Mouse (Mus musculus) lung, postnatal 0 days (tissue): Measurements from ENCODE around the gene Lrrc75a. TPM values are rescaled to one million over a fixed set of nuclear protein-coding genes. Genes with fewer than 3 reads are reported as not detected.

ENCODE experiments used
- ATAC-seq: fragments of 200-750 bp; cut with Nextera tagmentation; 2 replicates; pipeline ENCODE4 v1.8.0; 2017; ENCODE audit warnings: moderate library complexity
- DNase-seq: peaks from one replicate; pipeline ENCODE4 v3.0.0-alpha.2; 2016; ENCODE audit warnings: low spot score
- H3K27ac ChIP-seq: fragments of 300-500 bp; sonication (generic); 2 replicates; pipeline ENCODE4 v1.5.1; 2014; ENCODE audit warnings: antibody characterized with exemption, mild to moderate bottlenecking, low read length, mixed read lengths
- H3K27me3 ChIP-seq: fragments of 300-500 bp; sonication (generic); replicated peaks from 2 replicates; pipeline ENCODE4 v1.6.1; 2014; ENCODE audit warnings: low read length, mixed read lengths; ENCODE audit not compliant: insufficient read depth
- H3K36me3 ChIP-seq: fragments of 300-500 bp; sonication (generic); 2 replicates; pipeline ENCODE4 v1.6.1; 2014; ENCODE audit warnings: low read length, mixed read lengths; ENCODE audit not compliant: insufficient read depth
- H3K4me1 ChIP-seq: fragments of 300-500 bp; sonication (generic); 2 replicates; pipeline ENCODE4 v1.6.1; 2014; ENCODE audit warnings: antibody characterized with exemption, low read depth, low read length, mixed read lengths; ENCODE audit not compliant: insufficient read depth
- H3K4me2 ChIP-seq: fragments of 300-500 bp; sonication (generic); replicated peaks from 2 replicates; pipeline ENCODE4 v1.6.1; 2014; ENCODE audit warnings: low read depth, mild to moderate bottlenecking, low read length, moderate library complexity, mixed read lengths
- H3K4me3 ChIP-seq: fragments of 300-500 bp; sonication (generic); 2 replicates; pipeline ENCODE4 v1.5.1; 2014; ENCODE audit warnings: low read depth, low read length
- H3K9ac ChIP-seq: fragments of 300-500 bp; sonication (generic); replicated peaks from 2 replicates; pipeline ENCODE4 v1.6.1; 2014; ENCODE audit warnings: low read depth, mild to moderate bottlenecking
- H3K9me3 ChIP-seq: fragments of 300-500 bp; sonication (generic); 2 replicates; pipeline ENCODE4 v1.6.1; 2016; ENCODE audit warnings: low read length, mixed read lengths
- CTCF ChIP-seq: IDR thresholded peaks from 2 replicates; pipeline ENCODE4 v1.5.1; 2016; ENCODE audit warnings: antibody characterized with exemption, mild to moderate bottlenecking
- EP300 ChIP-seq: IDR thresholded peaks from 2 replicates; pipeline ENCODE4 v1.6.1; 2016; ENCODE audit warnings: antibody characterized with exemption, mild to moderate bottlenecking, control low read depth
- WGBS: fragments of 180-500 bp; shearing (Covaris S2); extraction: QIAGEN DNeasy Blood & Tissue Kit; methylation state at CpG from one replicate; pipeline ENCODE4 v1.1.7; 2014; 5-methylcytosine and 5-hydroxymethylcytosine counted together
- polyA plus RNA-seq: library from polyadenylated mRNA; unstranded; fragments of >200 nt; fragmentation: Nextera tagmentation; extraction: Ambion mirVana; gene quantifications from 2 replicates; pipeline ENCODE4 v1.2.1, GENCODE M21; 2015

Gene Lrrc75a
- polyA plus RNA-seq, 1 experiment from 2014 or later, result 15.0 TPM

DNA sequence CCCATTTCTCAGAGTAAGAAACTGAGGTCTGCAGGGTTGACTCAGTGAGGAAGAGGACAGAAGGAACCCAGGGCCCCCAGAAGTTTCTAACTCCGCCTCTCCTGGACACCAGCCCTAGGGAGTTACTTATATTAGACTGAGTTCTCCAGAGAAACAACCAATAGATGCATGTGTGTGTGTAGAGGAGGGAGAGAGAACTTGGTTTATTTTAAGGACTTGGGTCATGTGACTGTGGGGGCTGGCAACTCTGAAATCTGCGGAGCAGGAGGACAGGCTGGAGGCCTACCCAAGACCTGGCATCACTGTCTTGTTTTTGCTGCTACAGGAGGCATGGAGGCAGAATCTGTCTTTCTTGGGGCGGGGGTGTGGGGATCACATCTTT, 11.5 kb downstream of the Lrrc75a start:
- H3K27me3 ChIP-seq, result no peaks in the 10 kb centered on the region
- H3K4me2 ChIP-seq, result no peak overlapping the region
- H3K27ac ChIP-seq, result 0 out of 2 replicates have a peak overlapping the region, but pooled peaks have one; percentile 57
- peaks cover 5% of the 10 kb centered on the region; the same call in 1 of the 2 replicates for H3K4me1 ChIP-seq
- no peaks in the 10 kb centered on the region for H3K36me3 ChIP-seq
- H3K4me3 ChIP-seq, result no peak overlapping the region
- no peak for TF ChIP-seq CTCF
- TF ChIP-seq EP300, result no peak
- WGBS, result 69% methylated on average over 3 of the region's 3 CpGs
- ATAC-seq, result peak; percentile 55
- H3K9ac ChIP-seq, result no peak overlapping the region
- no peaks in the 10 kb centered on the region for H3K9me3 ChIP-seq
- DNase-seq, result peak; percentile 49

DNA sequence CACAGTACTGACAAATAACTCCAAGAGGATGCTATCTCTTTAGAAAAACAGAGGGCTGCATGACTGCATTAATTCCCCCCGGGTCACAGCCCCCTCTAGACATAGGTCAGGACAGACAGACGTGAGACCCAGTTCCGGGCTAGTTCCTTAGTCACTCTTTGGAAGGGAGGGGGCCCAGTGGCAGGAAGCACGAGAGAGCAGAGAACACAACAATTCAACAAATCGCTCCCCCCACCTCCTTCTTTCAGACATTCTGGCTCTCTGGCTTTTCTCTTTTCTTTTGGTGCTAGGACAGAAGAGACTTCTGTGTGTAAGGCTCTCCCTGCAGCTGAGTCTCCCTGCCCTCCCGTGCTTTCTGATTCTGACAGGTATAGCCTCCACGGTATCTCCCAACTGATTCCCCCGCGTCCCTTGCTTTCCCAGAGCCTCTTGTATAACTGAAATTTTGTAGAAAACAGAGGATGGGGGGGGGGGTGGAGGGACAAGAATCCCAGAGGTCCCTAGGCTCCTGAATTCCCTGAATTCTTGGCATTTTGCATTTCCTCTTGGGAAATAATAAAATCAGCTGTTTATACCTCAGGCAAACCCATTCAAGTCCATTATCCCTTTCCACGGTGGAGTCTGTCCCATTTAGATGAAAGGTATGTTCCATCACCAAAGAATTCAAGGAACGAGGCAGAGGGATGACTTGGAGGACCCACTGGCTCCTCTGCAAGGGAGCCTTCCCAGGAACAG, 12.1 kb downstream of the Lrrc75a start:
- no peaks in the 10 kb centered on the region for H3K27me3 ChIP-seq
- ATAC-seq (no peak; the same call in 1 of the 2 replicates), DNase-seq (no peak)
- TF ChIP-seq EP300 (no peak), CTCF (no peak)
- peak overlapping the region; percentile 57; the same call in 1 of the 2 replicates for H3K27ac ChIP-seq
- H3K4me2 ChIP-seq, result no peak overlapping the region
- 53% methylated on average over 11 of the region's 11 CpGs for WGBS
- no peaks in the 10 kb centered on the region for H3K36me3 ChIP-seq
- no peak overlapping the region for H3K4me3 ChIP-seq
- no peaks in the 10 kb centered on the region for H3K9me3 ChIP-seq
- peaks cover 3% of the 10 kb centered on the region; the same call in 1 of the 2 replicates for H3K4me1 ChIP-seq
- no peak overlapping the region for H3K9ac ChIP-seq

DNA sequence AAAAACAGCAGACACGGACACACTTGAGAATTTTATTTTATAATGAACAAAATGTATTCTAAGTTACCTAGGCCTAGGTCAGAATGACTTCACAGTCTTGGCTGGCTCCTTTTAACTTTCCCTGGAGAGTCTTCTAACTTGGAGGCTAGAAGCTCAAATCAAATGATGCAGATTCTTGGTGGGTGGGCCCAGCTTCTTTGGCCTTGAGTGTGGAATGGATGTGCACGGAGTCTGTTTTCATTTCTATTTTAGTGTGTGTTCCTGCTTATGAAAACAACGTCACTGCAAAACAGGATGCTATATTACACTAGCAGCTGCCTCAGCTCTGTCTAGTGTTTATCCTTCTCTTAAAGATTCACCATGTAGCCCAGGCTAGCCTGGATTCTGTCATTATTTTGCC, 12.9 kb downstream of the Lrrc75a start:
- WGBS, result 51% methylated on average over 3 of the region's 3 CpGs
- H3K36me3 ChIP-seq, result no peaks in the 10 kb centered on the region
- no peak overlapping the region for H3K27ac ChIP-seq
- H3K27me3 ChIP-seq, result no peaks in the 10 kb centered on the region
- TF ChIP-seq CTCF (no peak), EP300 (no peak)
- H3K9ac ChIP-seq, result no peak overlapping the region
- no peak; the same call in 1 of the 2 replicates for ATAC-seq
- DNase-seq, result peak; percentile 40
- no peak overlapping the region for H3K4me2 ChIP-seq
- no peak overlapping the region for H3K4me3 ChIP-seq
- H3K9me3 ChIP-seq, result no peaks in the 10 kb centered on the region
- peaks cover 7% of the 10 kb centered on the region for H3K4me1 ChIP-seq

DNA sequence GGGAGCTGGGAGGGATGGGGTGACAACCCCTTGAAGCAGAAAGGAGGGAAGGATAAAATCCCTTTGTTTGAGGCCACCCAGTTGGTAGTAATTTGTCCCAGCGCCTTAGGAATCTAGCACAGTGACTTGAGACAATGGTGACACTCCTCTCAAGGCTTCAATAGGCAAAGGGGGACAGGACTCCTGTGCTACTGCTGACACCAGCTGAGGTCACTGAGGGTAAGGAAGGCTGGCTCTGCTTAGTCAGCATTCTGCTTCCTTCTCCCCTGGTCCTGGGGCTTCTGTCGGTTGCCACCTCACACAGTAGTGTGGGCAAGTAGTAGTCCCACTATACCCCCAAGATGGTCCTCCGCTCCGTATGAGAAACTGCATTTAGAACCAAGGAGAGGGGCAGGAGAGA, 17.2 kb downstream of the Lrrc75a start:
- 57% methylated on average over 4 of the region's 4 CpGs for WGBS
- TF ChIP-seq EP300 (no peak), CTCF (no peak)
- DNase-seq (no peak), ATAC-seq (no peak)
- Histone ChIP-seq H3K4me1 (peaks cover 12% of the 10 kb centered on the region; the same call in 1 of the 2 replicates), H3K27me3 (no peaks in the 10 kb centered on the region), H3K4me2 (no peak overlapping the region), H3K9me3 (no peaks in the 10 kb centered on the region), H3K27ac (no peak overlapping the region), H3K36me3 (no peaks in the 10 kb centered on the region), H3K9ac (no peak overlapping the region), H3K4me3 (no peak overlapping the region)

DNA sequence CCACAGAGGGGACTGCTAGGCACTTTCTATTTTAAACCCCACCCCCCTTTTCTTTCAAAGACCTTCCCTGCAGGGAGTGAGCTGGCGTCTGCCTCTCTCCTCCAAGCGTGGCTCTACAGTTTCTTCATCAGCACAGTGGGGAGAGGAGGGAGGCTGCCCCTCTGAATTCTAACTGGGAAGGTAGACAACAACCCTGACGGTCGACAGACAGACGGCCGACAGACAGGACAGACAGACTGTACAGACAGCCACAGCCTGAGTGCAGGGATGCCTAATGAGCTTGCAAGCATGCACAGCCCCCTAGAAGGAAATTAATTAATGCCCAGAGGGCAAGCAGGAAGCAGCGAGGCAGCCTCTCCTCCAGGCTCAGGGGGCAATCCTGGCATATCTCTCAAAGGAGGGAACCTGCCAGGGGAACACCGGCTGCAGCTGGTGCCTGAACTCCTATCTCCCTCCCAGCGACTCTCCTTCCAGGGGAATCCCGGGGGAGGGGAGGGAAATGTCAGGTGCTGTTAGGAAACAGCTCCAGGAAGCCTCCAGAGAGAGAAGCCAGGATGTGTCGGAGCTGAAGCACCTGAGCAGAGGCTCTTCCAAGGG, 18.0 kb downstream of the Lrrc75a start:
- H3K9me3 ChIP-seq, result no peaks in the 10 kb centered on the region
- 12% methylated on average over 11 of the region's 11 CpGs for WGBS
- no peak overlapping the region for H3K4me2 ChIP-seq
- no peak overlapping the region for H3K9ac ChIP-seq
- H3K27ac ChIP-seq, result no peak overlapping the region
- TF ChIP-seq CTCF, result no peak
- no peak for TF ChIP-seq EP300
- no peaks in the 10 kb centered on the region for H3K27me3 ChIP-seq
- ATAC-seq (no peak), DNase-seq (no peak)
- H3K4me3 ChIP-seq, result no peak overlapping the region
- H3K36me3 ChIP-seq, result no peaks in the 10 kb centered on the region
- peaks cover 12% of the 10 kb centered on the region; the same call in 1 of the 2 replicates for H3K4me1 ChIP-seq

DNA sequence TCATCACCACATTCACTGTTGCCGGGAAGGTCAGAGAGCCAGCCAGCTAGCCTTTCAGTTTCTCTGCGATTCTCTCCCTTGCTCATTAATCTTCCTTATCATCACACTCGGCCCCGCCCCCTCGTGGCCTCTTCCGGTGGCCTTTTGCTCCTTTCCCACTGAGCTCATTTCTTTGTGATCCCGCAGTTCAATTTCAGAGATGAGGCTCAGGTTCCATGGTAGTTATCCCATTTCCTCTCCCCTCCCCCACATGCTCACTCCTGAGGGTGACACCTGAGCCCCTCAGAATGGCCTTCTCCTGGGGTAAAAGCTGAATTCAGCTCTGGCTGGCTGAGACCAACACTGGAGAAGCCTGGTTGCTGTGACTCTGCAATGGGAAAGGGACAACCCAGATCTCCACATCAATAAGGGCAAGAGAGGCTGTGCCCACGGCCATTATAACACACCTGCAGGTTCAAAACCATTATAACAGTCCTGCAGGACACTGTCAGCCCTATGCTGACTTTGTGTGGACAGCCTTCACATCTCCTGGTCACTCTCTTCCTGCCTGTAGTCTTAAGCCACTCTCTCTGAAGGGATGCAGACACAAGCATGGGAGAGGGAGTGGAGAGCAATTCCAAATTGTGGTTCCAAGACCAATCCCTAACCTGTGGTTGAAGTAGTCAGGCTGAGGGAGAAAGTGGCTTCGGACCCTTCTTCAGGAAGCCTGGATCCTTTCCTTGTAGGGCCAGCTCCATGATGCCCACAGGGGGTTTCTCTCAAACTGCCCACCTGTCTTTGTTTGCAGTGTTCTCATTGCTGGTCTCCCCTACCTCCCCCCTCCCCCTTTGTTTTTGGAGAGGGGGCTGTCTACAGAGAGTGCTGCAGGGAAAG, 18.7 kb downstream of the Lrrc75a start:
- DNase-seq (no peak), ATAC-seq (no peak)
- no peak overlapping the region for H3K4me2 ChIP-seq
- H3K4me1 ChIP-seq, result peaks cover 16% of the 10 kb centered on the region
- H3K36me3 ChIP-seq, result no peaks in the 10 kb centered on the region
- no peak for TF ChIP-seq EP300
- TF ChIP-seq CTCF, result 0 out of 2 replicates have a peak, but pooled peaks have one; percentile 4
- 7% methylated on average over 9 of the region's 9 CpGs for WGBS
- no peak overlapping the region for H3K27ac ChIP-seq
- H3K27me3 ChIP-seq, result no peaks in the 10 kb centered on the region
- no peak overlapping the region for H3K4me3 ChIP-seq
- no peak overlapping the region for H3K9ac ChIP-seq
- no peaks in the 10 kb centered on the region for H3K9me3 ChIP-seq
